Mouse (Mus musculus) forebrain, embryonic 16.5 days (tissue): Measurements from ENCODE around the gene Pakap. TPM values are rescaled to one million over a fixed set of nuclear protein-coding genes. Genes with fewer than 3 reads are reported as not detected.

ENCODE experiments used
- ATAC-seq: fragments of 200-750 bp; cut with Nextera tagmentation; 2 replicates; pipeline ENCODE4 v1.8.0; 2017; ENCODE audit warnings: mild to moderate bottlenecking, moderate library complexity
- H3K27ac ChIP-seq: fragments of 300-500 bp; sonication (generic); 2 replicates; pipeline ENCODE4 v1.5.1; 2014; ENCODE audit warnings: low read length, control low read depth
- H3K27me3 ChIP-seq: fragments of 300-500 bp; sonication (generic); replicated peaks from 2 replicates; pipeline ENCODE4 v1.6.1; 2014; ENCODE audit warnings: low read length; ENCODE audit not compliant: control insufficient read depth, insufficient read depth
- H3K36me3 ChIP-seq: fragments of 300-500 bp; sonication (generic); 2 replicates; pipeline ENCODE4 v1.6.1; 2014; ENCODE audit not compliant: control insufficient read depth, insufficient read depth
- H3K4me1 ChIP-seq: fragments of 300-500 bp; sonication (generic); replicated peaks from 2 replicates; pipeline ENCODE4 v1.6.1; 2014; ENCODE audit warnings: low read length; ENCODE audit not compliant: control insufficient read depth, insufficient read depth
- H3K4me2 ChIP-seq: fragments of 300-500 bp; sonication (generic); 2 replicates; pipeline ENCODE4 v1.6.1; 2014; ENCODE audit warnings: mild to moderate bottlenecking, low read length, control low read depth
- H3K4me3 ChIP-seq: fragments of 300-500 bp; sonication (generic); replicated peaks from 2 replicates; pipeline ENCODE4 v1.5.1; 2014; ENCODE audit warnings: mild to moderate bottlenecking, low read length, control low read depth
- H3K9ac ChIP-seq: fragments of 300-500 bp; sonication (generic); replicated peaks from 2 replicates; pipeline ENCODE4 v1.6.1; 2014; ENCODE audit warnings: low read depth, low read length, control low read depth
- H3K9me3 ChIP-seq: fragments of 300-500 bp; sonication (generic); 2 replicates; pipeline ENCODE4 v1.6.1; 2016; ENCODE audit warnings: low read length; ENCODE audit not compliant: control insufficient read depth
- WGBS: fragments of 180-500 bp; shearing (Covaris S2); extraction: QIAGEN DNeasy Blood & Tissue Kit; methylation state at CpG from one replicate; pipeline ENCODE4 v1.1.7; 2014; 5-methylcytosine and 5-hydroxymethylcytosine counted together
- polyA plus RNA-seq: library from polyadenylated mRNA; unstranded; fragments of >200 nt; fragmentation: Nextera tagmentation; extraction: Ambion mirVana; gene quantifications from 2 replicates; pipeline ENCODE4 v1.2.1, GENCODE M21; 2015

Pakap gene
- polyA plus RNA-seq, 1 experiment from 2014 or later: 6.4 TPM

GRCm38 (mm10) chr4:57697918-57698611 is 130.1 kb downstream of the Pakap start:
- Histone ChIP-seq H3K4me1 (no peaks in the 10 kb centered on the region), H3K27ac (no peak overlapping the region), H3K4me2 (no peak overlapping the region), H3K9me3 (no peaks in the 10 kb centered on the region), H3K36me3 (no peaks in the 10 kb centered on the region), H3K27me3 (no peaks in the 10 kb centered on the region), H3K9ac (no peak overlapping the region), H3K4me3 (no peak overlapping the region)
- ATAC-seq: no peak
- WGBS: 86% methylated on average over 12 of the region's 12 CpGs

DNA sequence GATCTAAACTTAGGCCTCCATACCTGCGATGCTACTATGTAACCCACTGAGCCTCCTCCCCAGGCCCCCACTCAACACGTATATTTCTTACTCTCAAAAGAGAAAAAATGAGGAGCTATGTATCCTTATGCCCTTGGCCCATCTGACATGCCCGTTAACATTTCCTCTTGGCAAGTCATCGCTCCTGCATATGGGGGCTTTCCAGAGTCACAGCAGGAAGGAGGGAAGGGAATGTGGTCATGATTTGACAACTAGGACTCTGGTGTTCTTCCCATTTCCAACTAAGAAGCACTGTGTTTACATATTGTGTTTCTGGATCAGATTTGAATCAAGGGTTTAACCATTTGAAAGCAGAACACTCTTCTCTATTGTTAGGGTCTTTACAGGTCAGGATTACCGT is 133.6 kb downstream of the Pakap start:
- no peak overlapping the region for H3K27ac ChIP-seq
- no peak overlapping the region for H3K4me3 ChIP-seq
- 79% methylated on average over 5 of the region's 5 CpGs for WGBS
- no peaks in the 10 kb centered on the region for H3K4me1 ChIP-seq
- H3K9ac ChIP-seq: no peak overlapping the region
- no peaks in the 10 kb centered on the region for H3K36me3 ChIP-seq
- H3K4me2 ChIP-seq: no peak overlapping the region
- H3K9me3 ChIP-seq: no peaks in the 10 kb centered on the region
- ATAC-seq: no peak
- no peaks in the 10 kb centered on the region for H3K27me3 ChIP-seq

DNA sequence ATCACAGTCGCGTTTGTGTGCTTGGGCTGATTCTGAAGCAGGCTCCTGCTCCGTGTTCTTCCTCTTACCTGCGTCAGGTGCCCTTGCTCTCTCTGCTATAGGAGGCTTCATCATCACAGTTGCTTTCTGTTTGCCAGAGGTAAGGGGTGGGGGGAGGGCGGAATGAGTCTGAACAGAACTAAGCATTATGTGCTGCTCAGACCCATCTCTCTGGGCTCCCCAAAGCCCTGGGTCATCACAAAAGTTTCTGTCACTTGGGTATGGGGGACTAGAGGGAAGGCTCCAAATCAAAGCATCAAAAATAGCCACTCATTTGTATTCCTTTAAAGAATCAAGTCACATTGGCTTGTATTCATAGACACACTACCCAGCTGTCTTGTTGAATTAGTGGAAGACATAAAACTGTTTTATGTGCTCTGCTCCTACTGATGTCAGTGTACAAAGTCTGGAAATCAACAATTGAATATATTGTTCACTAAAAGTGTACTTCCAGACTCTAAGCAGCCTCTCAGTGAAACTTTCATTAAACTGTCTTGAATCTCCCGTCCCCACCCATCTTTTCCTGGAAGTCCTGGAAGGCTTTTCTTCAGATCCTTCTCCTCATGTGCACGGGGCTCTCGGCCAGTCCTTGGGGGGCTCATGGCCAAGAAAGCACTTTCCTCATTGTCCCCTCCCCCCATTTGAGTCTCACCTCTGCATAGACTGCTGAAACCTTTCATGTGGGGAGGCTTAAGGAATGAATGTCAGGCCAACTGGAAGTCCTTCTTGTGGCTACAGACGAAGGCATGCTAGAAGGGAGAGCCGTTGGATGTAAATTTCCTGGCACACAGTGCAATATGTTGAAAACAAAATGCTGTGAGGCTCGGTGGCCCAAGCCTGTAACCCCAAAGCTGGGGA is 135.8 kb downstream of the Pakap start:
- H3K27me3 ChIP-seq: no peaks in the 10 kb centered on the region
- WGBS: 81% methylated on average over 11 of the region's 11 CpGs
- H3K36me3 ChIP-seq: no peaks in the 10 kb centered on the region
- no peak overlapping the region for H3K4me2 ChIP-seq
- H3K4me1 ChIP-seq: no peaks in the 10 kb centered on the region
- H3K4me3 ChIP-seq: no peak overlapping the region
- no peak overlapping the region for H3K27ac ChIP-seq
- no peak for ATAC-seq
- no peak overlapping the region for H3K9ac ChIP-seq
- H3K9me3 ChIP-seq: no peaks in the 10 kb centered on the region

DNA sequence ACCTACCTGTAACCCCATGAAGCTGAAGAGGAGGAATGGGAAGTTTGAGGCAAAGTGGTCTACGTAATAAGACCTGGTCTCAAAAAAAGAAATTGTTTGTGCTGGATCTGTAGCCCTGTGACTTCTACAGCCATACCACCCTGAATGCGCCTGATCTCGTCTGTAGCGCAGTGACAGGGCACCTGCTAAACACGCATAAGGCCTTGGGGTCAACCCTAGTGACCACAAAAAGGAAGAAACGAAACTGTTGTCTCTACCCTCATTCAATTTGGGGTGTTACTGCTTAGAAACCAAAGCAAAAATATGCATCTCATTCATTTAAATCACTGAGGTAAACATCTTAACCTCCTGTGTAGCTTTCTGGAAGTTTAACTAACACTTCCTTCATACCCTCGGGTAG is 136.6 kb downstream of the Pakap start:
- H3K27ac ChIP-seq: no peak overlapping the region
- no peaks in the 10 kb centered on the region for H3K27me3 ChIP-seq
- H3K9ac ChIP-seq: no peak overlapping the region
- no peak overlapping the region for H3K4me3 ChIP-seq
- no peak for ATAC-seq
- no peaks in the 10 kb centered on the region for H3K9me3 ChIP-seq
- no peak overlapping the region for H3K4me2 ChIP-seq
- no peaks in the 10 kb centered on the region for H3K36me3 ChIP-seq
- 86% methylated on average over 7 of the region's 7 CpGs for WGBS
- H3K4me1 ChIP-seq: no peaks in the 10 kb centered on the region

DNA sequence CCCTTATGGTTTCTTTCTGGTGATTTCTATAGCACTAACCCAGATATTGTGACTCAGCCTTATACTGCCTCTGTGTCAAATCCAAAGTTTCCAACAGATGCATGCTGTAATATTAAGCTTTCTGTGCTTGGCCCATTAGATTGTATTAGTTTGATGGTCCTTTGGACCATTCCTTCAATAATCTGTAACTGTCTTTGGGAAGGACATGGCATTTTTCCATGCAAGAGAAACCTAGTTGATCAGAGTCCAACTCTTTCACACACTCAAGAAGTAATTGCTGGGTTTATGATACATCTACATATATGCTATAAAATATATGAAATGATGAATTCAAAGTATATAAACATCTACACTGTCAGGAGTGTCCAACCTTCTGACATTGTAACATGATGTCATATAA is 147.9 kb downstream of the Pakap start:
- Histone ChIP-seq H3K27me3 (no peaks in the 10 kb centered on the region), H3K4me1 (no peaks in the 10 kb centered on the region; the same call in 1 of the 2 replicates), H3K27ac (no peak overlapping the region), H3K9me3 (no peaks in the 10 kb centered on the region), H3K4me2 (no peak overlapping the region), H3K36me3 (no peaks in the 10 kb centered on the region), H3K9ac (no peak overlapping the region), H3K4me3 (no peak overlapping the region)
- no peak for ATAC-seq

DNA sequence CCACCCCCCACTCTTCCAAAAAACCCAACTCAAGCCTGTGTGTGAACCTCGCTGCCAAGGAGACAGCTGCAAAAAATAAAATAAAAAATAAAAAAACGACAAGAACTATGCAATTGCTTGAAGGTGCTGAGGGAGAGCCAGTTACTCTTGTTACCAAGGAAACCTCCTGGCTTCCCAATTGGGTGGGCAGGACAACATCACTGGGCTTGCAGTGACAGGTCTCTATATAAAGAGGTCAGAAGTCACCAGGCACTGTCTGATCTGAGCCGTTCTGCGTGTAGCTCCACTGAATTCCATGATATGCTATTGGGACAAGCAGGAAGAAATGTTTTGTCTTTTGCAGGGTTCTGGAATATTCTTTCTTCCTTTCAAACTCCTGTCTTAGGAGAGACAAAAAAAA is 148.8 kb downstream of the Pakap start:
- 52% methylated on average over 4 of the region's 4 CpGs for WGBS
- no peak for ATAC-seq

GRCm38 (mm10) chr4:57717354-57717753 is 149.4 kb downstream of the Pakap start, which contains the start of gene Akap2:
Gene Akap2, plus strand, starts transcription at chr4:57717657.
- Histone ChIP-seq H3K27ac (no peak within 1 kb of the TSS), H3K36me3 (no peaks in the 10 kb centered on the region), H3K27me3 (no peaks in the 10 kb centered on the region), H3K4me2 (no peak within 1 kb of the TSS), H3K4me3 (no peak within 1 kb of the TSS), H3K9me3 (no peaks in the 10 kb centered on the region), H3K9ac (no peak within 1 kb of the TSS), H3K4me1 (no peaks in the 10 kb centered on the region; the same call in 1 of the 2 replicates)
- 84% methylated on average over 9 of the region's 9 CpGs for WGBS
- ATAC-seq: no peak

More for the DNA sequence above, 148.8 kb downstream of the Pakap start:
- Histone ChIP-seq H3K9ac (no peak overlapping the region), H3K27me3 (no peaks in the 10 kb centered on the region), H3K27ac (no peak overlapping the region), H3K4me3 (no peak overlapping the region), H3K4me1 (no peaks in the 10 kb centered on the region; the same call in 1 of the 2 replicates), H3K36me3 (no peaks in the 10 kb centered on the region), H3K9me3 (no peaks in the 10 kb centered on the region), H3K4me2 (no peak overlapping the region)

- Histone ChIP-seq H3K4me2 (no peak overlapping the region), H3K9ac (no peak overlapping the region), H3K4me1 (no peaks in the 10 kb centered on the region; the same call in 1 of the 2 replicates), H3K4me3 (no peak overlapping the region), H3K27me3 (no peaks in the 10 kb centered on the region), H3K36me3 (no peaks in the 10 kb centered on the region), H3K27ac (no peak overlapping the region), H3K9me3 (no peaks in the 10 kb centered on the region)
- 89% methylated on average over 1 of the region's 1 CpGs for WGBS
- ATAC-seq: no peak
Measured at GRCm38 (mm10) chr4:57719370-57719769, 151.4 kb downstream of the Pakap start.

GRCm38 (mm10) chr4:57720869-57721361 is 152.9 kb downstream of the Pakap start:
- Histone ChIP-seq H3K4me1 (no peaks in the 10 kb centered on the region; the same call in 1 of the 2 replicates), H3K9me3 (no peaks in the 10 kb centered on the region), H3K27me3 (no peaks in the 10 kb centered on the region), H3K27ac (no peak overlapping the region), H3K36me3 (no peaks in the 10 kb centered on the region), H3K4me3 (no peak overlapping the region), H3K4me2 (no peak overlapping the region), H3K9ac (no peak overlapping the region)
- ATAC-seq: no peak
- 25% methylated on average over 7 of the region's 7 CpGs for WGBS
